Mouse (Mus musculus) granulocyte monocyte progenitor cell, adult 5-6 weeks (primary cell): ENCODE measurements around the gene Dock4. TPM values are rescaled to one million over a fixed set of nuclear protein-coding genes. Genes with fewer than 3 reads are reported as not detected.
A peak's percentile ranks its signal among the peaks of the same experiment; 100 is the strongest.

ENCODE experiments used
- ATAC-seq: replicated peaks from 2 replicates; pipeline ENCODE4 v1.8.0; 2016; ENCODE audit warnings: mild to moderate bottlenecking, moderate TSS enrichment, inconsistent platforms; ENCODE audit not compliant: poor library complexity, severe bottlenecking
- total RNA-seq, 2 experiments: library from RNA; stranded (forward) in 1 of 2; stranded (reverse) in 1 of 2; fragments of 200-712, 200-1000 nt in 1 of 2; fragments of >200 nt in 1 of 2; fragmentation: Nextera tagmentation in 1 of 2; gene quantifications; 2 replicates each; pipeline ENCODE4 v1.2.3; 2014 to 2017

Dock4 gene
- total RNA-seq, 2 experiments from 2014 or later, result 0.19 to 0.57 TPM

DNA sequence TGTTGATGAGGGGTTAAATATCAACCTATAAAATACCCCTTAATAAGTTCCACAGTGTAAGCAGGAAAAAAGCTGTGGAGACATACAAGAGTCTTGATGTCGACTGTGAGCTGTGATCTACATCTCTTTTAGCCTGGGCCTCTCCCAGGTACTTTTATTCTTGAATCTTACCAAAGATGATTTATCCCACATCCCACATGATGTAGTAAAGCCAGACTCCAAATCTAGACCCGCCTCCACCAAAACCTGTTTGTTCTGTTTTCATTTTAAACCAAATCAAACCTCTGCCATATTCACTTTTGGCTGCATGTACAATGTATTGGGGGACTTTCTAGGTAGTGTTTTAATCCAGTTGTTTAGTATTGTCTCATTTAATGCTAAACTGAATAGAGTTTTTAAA, 187.5 kb downstream of the Dock4 start:
- ATAC-seq, result no peak

DNA sequence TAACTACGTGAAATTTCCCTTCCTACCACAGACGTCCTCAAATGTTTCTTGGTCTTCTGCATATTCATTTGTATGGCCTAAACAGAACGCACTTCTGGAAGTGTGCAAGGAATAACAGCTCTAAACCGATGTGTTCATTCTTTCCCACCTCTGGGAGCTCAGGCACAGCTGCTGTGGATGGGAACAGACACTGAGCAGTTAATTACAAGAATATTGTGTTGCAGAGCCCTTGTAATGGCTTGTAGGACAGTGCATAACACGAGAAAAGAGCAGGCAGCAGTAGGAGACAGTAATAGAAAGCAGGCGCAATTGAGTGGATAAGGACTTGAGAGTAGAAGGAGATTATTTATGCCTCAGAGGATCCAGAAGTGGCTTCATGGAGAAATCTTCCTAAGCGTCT, 188.4 kb downstream of the Dock4 start:
- ATAC-seq, result no peak

DNA sequence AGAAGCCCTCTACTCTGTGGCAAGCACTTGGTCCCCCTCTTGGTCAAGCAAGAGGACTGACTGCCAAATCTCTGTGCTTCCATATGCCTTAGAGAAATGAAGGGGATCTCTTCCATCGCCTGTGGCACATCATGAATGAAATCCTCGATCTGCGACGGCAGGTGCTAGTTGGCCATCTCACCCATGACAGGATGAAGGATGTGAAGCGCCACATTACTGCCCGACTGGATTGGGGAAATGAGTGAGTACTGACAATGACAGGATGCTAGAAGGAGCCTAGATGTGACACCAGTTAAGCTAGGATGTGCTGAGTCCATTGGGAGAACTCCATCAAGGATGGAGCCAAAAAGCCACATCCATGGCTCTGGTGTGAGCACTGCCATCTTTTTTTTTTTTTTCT, 190.2 kb downstream of the Dock4 start:
- no peak for ATAC-seq

DNA sequence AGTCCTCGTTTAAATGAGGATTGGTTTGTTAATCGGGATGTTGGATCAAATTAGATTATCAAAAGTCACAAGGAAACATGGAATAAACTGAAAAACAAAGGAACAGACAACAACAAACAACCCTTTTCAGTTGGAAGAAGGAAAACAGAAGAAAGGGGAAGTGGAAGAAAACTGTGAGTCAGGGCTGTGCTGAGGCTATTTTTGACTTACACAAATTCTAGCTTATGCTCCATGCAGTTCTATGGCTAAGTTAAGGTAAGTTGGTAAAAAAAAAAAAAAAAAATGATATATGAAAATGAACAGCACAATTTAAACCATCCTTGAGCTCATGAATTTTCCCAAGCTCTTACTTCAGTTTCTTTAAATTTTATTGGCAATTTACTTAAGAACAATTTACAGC, 191.7 kb downstream of the Dock4 start:
- peak; percentile 78 for ATAC-seq

DNA sequence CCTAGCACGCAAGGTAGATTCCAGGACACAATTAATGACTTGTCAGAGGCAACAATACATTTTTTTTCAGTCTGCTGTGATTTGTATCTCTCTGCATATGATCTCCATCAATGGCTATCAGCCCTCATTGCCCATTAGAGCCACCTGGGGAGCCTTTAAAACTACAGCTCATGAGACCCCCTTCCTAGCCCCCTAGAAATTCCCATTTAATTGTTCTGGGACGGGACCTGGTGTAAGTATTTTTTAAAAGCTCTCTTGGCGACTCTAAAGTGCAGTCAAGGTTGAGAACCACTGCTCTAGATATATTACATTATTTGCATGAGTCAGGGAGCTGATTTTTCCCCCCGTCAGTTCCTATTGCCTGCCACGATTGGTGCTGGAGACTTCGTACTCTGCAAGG, 200.1 kb downstream of the Dock4 start:
- ATAC-seq, result no peak

DNA sequence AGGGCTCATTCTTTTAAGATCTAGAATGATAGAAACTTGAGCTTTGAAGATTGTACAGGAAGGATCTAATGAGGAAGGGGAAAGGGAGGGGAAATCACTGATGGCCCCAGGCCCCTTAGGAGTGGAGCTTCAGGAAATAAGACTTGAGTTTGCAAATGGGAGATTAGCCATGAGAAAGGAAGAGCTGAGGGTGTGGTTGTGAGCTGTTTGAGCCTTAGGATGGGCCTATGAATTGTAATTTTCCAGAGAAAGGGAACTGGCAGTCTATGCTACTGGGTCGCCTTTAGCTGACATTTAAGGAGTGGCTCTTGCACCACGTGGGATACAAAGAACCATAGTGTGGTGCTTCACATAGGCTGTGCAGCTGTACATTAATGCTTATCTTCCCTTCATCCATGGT, 208.6 kb downstream of the Dock4 start:
- no peak for ATAC-seq

DNA sequence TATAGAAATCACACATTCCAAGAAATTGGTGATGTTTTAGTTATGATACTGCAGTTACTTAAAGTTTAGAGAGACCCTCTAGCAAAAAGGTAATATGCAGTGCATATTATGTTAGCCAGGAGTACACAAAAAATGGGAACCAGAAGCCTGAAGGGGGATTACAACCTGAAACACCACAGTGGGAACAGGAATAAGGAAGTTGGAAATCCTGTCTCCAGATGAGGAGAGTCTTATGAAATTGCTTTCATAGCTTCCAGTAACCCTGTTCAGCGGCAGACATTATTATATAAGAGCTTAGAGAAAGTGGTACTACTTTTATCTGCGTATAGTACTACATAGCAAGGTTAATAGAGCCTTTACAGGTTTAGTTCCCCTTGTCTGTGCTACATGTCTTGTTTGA, 210.1 kb downstream of the Dock4 start:
- ATAC-seq, result peak; percentile 96

- no peak for ATAC-seq
Observed at GRCm38 (mm10) chr12:40656438-40656837, 210.7 kb downstream of the Dock4 start.

- no peak for ATAC-seq
Observed at GRCm38 (mm10) chr12:40657229-40657885, 211.6 kb downstream of the Dock4 start.

DNA sequence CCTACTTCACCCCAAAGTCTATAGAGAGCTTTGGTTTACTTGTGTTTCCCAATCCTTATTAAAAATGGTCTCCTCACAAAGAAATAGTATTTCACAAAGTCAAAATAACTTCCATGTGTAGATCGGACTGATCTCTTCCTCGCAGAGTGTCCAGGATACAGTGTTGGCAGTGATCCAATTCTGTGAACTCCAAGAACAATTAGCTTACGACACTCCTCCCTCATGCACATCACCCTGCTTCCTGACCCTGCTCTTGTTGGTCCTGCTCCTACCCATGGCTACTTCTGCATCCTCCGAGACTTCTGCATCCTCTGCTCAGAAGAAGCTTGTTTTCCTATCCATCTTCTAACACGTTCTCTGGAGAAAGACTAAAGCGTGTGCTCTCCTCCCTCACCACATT, 213.9 kb downstream of the Dock4 start:
- ATAC-seq, result no peak

- no peak for ATAC-seq
Observed at GRCm38 (mm10) chr12:40669460-40669859, 223.7 kb downstream of the Dock4 start.

DNA sequence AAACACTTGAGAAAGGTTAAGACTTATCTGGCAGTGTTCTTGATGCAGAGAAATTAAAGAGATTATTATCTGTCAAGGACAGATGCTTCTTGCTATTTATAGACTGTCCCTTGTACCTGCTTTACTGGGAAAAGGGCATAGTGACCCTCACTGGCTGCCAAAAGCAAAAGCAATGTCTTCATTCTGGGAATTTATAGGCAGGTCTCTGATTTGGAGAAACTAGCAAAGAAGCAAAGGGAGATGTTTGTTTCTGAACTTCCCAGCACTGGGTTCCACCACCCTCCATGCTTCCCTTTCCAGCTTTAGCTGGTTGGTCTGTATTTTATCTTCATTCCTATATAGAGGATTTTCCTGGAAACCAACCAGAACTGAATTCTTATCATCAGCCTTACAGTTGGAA, 225.0 kb downstream of the Dock4 start:
- ATAC-seq, result no peak

DNA sequence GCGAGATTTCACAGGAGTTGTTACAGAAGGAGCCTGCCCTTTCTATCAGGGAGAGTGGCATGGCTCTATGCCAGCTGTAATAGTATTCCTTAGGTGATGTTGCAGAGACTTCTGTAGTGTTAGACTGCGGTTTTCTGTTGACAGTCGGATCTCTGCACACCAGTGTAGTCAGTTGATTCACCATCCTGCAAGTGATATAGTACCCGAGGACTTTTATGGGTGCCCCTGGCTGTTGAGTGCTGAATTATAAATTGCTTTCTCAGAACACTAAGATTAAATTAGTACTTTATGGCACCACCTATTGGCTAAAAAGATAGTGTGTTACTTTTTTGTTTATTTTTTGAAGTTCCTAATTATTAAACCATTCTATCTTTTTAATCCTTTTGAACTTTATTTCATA, 234.0 kb downstream of the Dock4 start:
- ATAC-seq, result no peak

GRCm38 (mm10) chr12:40680551-40680950, 234.8 kb downstream of the Dock4 start:
- peak; percentile 99 for ATAC-seq

DNA sequence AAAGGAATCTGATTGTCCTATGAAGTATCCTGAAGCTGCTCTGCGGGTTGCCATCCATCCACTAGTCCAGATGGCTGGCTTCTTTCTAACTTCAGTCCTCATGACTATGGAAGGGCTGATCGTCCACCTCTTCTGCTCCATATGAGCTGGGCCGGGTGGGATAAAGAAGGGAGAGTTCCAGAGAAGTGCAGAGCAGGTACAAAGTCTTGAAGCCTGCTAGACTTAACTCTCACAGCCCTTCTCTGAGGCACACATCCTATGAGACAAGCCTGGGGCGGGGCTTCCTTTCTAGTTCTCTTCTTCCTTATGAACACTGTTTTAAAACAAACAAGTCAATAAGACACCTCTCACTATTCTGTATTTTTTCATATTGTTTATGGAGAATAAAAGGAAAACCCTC, 245.7 kb downstream of the Dock4 start:
- no peak for ATAC-seq

- ATAC-seq, result no peak
Observed at GRCm38 (mm10) chr12:40694082-40694721, 248.4 kb downstream of the Dock4 start.

GRCm38 (mm10) chr12:40698330-40698729, 252.6 kb downstream of the Dock4 start:
- no peak for ATAC-seq

DNA sequence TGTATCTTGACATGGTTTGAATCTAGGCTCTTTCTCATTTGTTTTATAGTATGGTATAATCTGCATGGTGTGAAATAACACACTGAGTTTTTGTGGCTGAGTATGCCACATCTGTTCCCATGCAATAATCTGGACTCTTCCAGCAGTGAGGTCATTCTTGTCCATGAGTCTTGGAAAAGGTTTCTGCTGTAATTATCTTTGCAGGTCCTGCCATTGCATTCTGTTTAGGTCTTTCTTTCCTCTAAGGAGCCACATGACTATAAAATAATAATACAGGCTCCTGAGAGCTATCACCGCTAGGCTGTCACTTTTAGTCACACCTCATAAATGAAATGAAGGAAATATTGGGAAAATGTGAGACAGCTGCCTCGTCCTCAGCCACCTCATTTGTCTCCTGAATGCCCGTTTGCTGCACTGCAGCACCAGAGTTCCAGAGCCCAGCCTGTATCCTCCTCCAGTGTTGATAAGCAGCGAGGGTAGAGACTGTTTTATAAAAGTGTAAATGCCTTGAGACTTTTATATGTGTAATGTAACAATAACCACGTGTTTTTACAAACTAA, 256.6 kb downstream of the Dock4 start:
- no peak for ATAC-seq

- ATAC-seq, result 0 out of 2 replicates have a peak, but pooled peaks have one; percentile 9
Observed at GRCm38 (mm10) chr12:40704296-40704695, 258.5 kb downstream of the Dock4 start.

- no peak for ATAC-seq
Observed at GRCm38 (mm10) chr12:40707108-40707507, 261.4 kb downstream of the Dock4 start.

GRCm38 (mm10) chr12:40709094-40709493, 263.3 kb downstream of the Dock4 start:
- ATAC-seq, result peak; percentile 77

DNA sequence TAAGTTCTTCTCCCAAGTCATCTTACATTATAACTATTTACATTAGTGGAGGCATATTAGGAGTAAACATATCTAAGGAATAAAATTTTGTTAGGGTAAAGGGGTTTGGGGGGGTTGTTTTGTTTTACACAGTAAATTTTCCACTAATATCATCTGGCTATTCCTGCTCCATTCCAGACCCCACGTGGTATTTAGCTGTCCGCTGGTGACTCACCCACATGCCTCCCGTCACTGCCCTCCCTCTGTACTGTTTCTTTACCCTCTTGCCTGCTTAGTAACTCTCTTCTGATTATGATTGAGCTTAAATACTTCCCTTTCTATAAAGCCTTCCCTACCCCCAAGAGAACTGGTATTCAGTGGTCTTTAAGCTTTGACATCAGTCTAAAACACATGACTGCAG, 266.5 kb downstream of the Dock4 start:
- no peak for ATAC-seq
